Mouse (Mus musculus): Measurements from ENCODE around the gene Slc30a7. TPM values are rescaled to one million over a fixed set of nuclear protein-coding genes. Genes with fewer than 3 reads are reported as not detected.

Slc30a7 gene
- polyA plus RNA-seq (2012; rRNA removed) = 18.7 and 23.9 TPM in 2 replicates

DNA sequence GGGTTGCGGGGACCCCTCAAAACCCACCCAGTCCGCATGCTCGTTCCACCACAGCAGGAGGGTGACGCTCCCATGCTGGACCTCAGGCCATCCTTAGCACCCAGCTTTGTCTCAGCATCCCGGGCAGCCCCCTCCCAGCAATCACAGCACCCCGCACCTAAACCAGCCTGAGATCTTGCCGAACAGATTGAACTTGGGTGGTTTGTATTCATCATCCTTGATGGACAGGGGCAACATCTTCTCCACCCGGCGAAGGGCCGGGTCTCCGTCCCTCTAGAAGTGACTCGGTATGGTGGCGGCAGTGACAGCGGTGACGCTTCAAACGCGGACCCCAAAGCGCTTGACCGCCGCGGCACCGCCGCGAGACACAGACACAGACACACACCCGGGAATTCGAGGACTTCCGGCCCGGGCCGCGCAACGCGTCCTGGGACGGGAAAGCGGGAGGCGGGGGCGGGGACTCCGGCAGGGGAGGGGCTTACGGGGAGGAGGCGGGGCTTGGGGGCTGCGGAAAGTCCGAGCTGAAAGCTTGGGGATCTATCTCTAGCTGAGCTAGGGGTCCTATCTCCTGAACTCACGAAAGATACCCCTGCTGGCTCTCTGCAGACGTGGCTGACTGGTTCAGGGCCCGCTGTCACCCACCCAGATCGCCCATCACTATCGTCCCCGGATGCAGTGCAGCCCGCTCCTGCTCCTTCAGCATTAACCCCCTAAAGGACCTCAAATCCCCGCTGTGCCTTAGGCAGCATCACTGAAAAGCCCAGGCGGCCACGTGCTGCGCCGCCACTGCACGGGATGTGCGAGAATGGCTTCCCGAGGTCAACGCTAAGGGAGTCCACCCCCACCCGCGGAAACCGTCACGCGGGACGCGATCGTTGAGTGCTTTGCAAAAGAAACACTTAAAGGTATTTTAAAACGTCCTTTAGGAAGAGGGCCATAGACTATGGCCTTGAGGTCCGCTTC is at the start of gene Slc30a7, which contains the start of gene Extl2:
Gene Slc30a7 (minus strand): TSS at position 429 of the 963 bp plus-strand sequence.
Gene Extl2 (plus strand): TSS at position 485 of the 963 bp plus-strand sequence.
- no peak for DNase-seq (ENCODE audit: low read depth)

DNA sequence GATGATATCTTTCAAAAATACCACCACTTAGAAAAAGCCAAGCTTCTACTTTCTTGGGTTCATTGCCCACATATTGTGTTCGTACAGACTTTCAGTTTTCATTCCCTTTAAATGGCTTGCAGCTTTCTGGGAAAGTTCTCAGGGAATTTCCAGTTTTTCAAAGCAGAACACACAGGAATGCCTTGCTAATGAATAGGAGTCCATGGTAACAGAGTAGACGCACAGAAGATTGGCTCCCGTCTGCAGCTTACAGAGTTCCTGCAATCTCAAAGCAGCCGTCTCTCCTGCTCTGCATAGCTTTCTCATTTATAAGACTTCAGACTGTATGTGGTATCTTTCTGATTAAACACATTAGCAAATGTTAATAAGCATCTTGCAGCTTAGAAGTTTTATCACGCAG is 39.8 kb upstream of the Slc30a7 start:
- no peak for DNase-seq (ENCODE audit: low read depth)

DNA sequence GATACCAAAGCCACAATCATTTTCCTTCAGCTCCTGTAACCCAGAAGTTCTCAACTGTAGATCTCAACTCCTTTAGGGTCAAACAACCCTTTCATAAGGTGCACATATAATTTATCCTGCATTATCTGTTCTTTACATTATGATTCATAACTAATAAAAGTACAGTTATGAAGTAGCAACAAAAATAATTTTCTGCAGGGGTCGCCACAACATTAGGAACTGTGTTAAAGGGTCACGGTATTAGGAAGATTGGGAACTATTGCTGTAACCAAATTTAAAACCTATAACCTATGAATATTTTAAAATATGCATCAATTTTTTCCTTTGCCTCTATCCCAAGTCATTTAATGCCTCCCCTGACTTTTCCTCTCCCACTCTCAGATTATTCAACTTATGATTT is 38.8 kb upstream of the Slc30a7 start:
- no peak for DNase-seq (ENCODE audit: low read depth)

DNA sequence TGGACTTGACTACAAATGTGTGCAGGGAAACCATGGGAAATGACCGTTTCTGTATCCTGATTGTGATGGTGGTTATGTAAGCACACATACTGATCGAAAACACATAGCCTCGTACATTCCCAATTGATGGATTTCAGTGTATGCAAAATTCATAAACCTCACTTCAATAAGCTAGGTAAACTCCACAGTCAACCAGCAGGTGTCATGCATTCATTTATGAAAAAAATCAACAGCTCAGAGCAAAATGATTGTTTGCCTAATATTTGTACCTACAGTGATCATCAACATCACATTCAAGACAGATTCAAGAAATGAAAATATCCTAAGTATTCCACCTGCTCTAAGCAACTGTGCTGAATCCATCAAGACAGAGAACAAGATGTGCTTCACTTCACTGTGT is 33.6 kb upstream of the Slc30a7 start:
- no peak for DNase-seq (ENCODE audit: low read depth)

DNA sequence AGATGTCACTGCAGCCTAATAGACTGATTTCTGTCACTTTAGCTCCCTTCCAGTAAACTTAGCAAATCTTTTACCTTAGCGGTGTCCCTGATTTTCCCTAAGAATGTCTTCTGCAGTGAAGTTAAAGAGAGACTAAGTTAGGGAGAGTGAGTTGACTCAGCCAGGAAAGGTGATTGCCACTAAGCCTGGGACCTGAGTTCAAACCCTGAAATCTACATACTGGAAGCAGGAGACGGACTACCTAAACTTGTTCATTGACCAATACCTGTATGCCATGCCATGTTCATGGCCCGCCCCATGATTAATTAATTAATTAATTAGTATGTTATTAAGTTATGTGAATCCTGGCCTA is 26.6 kb upstream of the Slc30a7 start:
- DNase-seq (ENCODE audit: low read depth) = no peak

DNA sequence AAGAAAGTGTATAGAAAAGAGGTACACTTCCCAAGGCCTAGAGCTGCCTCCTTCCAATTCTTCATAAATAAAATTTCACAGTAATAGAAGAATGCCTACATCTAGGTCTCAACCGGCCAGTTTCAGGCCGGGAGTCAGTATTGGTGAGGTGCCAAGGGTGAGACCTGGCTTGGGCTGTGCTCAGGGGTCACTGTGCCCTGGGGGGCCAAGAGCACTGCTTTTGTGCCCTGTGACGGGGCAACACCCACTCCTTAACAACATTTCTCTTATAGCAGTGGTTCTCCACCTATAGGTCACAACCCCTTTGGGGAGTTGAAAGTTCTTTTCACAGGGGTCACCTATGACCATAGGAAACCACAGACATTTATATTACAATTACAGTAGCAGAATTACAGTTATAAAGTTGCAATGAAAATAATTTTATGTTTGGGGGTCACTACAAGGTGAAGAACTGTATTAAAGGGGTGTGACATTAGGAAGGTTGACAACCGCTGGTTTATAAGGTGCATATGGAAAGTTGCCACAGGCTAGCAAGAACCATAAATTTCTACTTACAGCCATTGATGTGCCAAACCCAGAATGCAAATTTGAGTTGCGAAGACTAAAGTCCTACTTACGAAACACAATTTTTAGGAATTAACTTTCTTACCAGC is 26.1 kb upstream of the Slc30a7 start:
- no peak for DNase-seq (ENCODE audit: low read depth)

DNA sequence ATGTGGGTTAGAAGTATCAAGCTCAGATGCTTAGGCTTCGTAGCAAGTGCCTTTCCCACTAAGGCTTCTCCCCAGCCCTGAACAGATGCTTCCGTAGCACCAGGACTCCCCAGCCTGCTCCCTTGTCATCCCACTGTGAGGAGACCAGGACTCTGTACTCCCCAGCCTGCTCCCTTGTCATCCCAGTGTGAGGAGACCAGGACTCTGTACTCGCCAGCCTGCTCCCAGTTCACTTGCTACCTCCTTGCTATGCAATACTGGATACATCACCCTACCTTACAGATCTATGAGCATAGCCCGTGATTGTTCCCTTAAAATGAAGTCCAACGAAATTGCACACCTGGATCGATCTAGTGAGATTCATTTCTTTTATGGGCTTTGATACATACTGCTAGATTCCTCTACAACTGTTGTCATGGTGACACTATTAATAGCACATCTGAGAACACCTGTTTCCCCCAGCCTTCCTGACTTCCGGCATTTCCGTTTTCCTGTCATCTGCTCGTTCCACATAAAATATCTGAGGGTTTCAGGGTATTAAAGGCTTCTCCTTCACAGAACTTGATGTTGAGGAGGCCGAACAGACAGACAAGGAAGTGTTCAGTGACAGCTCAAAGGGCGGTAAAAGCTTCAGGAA is 23.1 kb upstream of the Slc30a7 start:
- DNase-seq (ENCODE audit: low read depth) = no peak

DNA sequence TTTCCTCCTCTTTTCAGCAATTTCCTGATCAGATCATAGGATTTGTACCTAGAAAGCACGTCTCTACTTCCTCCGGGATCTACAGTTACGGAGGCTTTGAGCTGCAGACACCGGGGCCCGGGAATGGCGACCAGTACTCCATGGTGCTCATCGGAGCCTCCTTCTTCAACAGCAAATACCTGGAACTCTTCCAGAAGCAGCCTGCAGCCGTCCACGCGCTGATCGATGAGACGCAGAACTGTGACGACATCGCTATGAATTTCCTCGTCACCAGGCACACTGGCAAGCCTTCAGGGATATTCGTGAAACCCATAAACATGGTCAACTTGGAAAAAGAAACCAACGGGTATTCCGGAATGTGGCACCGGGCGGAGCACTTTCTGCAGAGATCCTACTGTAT is 19.8 kb upstream of the Slc30a7 start:
- DNase-seq (ENCODE audit: low read depth) = no peak

DNA sequence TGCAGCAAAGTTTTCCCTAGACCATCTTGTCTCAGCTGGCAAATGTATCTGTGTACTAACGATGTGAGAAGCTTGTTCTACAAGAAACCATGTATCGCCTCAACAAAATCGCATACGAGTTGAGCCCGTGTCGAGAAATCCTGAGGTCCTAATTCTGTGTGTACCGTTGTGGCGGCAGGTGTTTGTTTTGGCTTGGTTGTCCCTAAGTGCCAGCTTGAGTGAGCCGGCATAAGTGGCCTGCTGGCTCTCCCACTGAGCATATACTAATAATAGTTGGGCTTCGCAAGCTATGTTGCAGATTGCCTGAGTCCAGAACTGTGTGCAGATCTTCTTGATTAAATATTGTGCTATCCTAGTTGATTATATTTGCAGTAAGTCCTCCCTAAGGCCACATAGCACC is 18.5 kb upstream of the Slc30a7 start:
- no peak for DNase-seq (ENCODE audit: low read depth)

DNA sequence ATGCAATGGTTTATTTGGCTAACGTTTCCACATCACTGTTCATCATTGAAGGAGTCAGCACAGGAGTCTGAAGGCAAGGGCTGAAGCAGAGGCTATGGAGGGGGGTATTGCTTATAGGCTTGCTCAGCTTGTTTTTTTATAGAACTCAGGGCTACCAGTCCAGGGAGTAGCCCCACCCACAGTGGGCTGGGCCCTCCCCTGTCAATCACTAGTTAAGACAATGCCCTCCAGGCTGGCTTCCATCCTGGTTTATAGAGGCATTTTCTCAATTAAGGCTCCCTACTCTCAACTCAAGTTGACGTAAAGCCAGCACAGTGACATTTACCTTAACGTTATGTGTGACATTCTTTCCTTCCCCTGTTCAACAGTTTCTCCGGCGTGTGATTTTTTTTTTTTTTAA is 17.5 kb upstream of the Slc30a7 start:
- DNase-seq (ENCODE audit: low read depth) = no peak

DNA sequence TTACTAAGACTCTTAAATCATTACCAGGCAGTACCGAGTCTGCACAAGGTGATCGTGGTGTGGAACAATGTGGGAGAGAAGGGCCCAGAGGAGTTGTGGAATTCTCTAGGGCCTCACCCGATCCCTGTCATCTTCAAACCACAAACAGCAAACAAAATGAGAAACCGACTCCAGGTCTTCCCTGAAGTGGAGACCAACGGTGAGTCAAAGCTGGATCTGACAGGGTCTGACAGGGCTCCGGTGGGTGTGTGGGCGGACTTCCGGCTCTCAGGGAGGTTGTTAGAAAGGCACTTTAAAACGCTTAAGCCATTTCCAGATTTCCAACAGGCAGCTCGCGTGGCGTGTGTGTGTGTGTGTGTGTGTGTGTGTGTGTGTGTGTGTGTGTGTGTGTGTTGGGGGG is 17.0 kb upstream of the Slc30a7 start:
- no peak for DNase-seq (ENCODE audit: low read depth)

DNA sequence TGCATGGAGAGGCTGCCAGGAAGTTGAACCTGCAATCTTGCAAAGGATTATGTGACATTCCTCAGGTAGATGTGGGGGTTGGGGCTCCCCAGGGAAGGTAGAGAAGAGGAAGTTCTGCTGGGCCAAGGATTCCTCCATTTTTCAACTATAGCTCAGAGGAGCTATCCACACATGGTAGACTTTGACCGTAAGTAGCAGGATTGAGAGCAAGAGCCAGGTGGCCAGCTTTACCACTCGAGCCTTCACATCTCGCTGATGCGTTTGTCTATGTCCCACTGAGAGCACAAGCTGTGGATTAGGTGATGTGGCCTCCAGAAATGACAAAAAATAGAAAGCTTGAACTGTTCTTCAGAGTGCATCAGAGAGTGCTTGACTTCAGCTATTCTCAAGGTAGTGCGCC is 11.9 kb upstream of the Slc30a7 start:
- DNase-seq (ENCODE audit: low read depth) = no peak

DNA sequence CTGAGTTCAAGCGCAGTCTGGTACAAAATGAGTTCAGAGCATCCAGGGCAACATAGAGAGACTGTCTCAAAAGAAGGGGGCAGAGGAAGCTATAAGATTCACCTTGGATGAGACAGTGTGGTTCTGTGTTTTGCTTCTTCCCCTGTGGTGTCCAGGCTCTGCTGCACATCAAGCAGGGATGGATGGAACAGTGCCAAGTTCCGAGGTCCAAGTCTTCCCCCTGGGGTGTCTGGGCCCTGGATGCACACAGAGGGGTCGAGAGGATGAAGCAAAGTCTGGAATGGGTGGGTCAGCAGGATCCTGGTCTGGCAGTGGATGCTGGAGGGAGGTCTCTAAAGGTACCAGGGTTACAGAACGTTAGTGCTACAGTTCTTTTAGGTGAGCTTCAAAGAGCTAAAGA is 11.4 kb upstream of the Slc30a7 start:
- no peak for DNase-seq (ENCODE audit: low read depth)

DNA sequence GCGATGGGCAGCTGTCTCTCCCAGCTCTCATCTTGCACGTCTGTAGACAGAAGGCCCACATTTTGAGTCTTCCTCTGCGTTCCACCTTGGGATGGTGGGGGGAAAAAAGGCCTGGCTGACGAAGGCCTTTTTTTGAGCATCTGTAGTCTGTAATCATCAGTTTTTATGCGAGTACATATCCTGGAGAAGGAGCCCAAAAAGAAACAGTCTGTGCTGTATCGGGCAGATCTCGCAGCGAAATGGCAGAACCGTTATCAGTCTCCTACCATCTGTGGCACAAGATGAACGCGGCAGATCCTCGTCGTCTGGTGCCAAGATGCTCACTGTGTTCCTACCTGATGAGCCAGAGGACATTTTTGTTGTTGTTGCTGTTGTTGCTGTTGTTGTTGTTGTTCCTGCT is 8.9 kb upstream of the Slc30a7 start:
- DNase-seq (ENCODE audit: low read depth) = no peak

DNA sequence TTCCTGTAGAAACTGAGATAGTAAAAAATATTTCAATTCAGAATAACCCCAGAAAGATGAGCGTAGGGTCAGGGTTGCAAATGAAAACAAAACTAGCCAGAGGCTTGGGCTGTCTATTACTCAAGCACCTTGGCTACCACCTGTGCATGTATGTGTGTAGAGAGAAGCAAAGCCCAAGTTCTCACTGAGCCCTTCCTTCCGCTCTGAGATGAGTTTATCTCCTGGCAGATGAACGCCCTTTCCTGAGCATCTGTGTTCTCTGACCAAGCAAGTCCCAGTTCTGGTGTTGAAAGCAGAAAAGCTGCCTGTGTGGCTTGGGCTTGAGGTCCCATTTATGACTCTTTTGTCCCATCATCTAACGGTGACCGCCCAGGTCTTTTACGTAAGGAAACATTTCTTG is 7.7 kb upstream of the Slc30a7 start:
- DNase-seq (ENCODE audit: low read depth) = no peak

DNA sequence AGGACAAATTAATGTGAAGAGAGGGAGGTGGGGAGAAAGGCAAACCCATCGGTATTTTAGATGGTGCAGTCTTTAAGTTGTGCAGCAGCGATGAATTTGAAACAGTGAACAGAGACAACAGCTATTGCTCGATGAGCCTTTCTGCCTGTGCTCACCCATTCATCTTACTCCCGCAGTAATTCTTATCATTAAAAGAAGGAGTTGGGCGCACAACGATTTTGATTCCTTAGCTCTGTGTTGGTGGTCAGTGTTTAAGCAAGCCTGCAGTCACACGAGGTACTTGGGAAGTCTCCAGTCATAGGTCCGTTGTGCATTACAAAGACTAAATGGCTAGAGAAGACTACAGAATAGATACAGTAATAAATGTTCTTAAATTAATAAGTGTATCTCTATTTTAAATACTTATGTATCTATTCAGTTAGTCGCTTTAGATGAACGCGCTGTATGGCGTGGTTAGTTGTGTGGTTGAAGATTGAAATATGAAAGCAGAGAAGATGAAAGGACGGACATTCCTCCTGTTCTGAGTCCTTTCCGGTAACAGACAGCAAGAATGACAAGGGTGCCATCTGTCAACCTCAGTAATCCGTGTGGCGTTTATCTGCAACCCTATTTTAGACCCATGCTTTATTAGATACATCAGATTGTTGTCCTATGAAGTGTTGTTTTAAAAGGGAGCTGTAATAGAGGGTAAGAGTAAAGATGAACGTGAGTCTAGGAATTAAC is 2.6 kb upstream of the Slc30a7 start:
- no peak for DNase-seq (ENCODE audit: low read depth)

DNA sequence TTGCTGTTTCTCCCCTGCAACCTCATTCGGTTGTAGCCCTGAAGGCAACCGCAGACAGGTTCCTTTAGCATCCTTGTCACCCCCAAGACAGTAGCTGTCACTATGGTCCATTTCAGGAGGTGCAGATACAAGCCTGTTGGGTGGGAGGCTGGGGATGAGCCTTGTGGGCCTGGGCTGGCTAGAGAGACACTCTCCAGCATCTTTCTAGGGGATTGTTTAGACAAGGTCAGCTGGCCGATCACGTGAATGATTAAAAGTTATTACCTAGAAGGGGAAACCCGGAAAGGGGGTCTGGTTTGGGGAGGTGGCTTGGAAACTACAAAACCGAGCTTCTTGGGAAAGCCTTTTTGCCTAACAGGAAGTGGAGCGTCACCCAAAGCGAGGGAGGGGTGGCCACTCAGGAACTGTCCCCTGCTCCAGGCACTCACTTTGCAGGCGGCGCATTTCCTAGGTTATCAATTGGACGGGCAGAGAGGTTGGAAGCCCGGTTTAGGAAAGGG is 785 bp upstream of the Slc30a7 start:
- DNase-seq (ENCODE audit: low read depth) = peak; percentile 23

DNA sequence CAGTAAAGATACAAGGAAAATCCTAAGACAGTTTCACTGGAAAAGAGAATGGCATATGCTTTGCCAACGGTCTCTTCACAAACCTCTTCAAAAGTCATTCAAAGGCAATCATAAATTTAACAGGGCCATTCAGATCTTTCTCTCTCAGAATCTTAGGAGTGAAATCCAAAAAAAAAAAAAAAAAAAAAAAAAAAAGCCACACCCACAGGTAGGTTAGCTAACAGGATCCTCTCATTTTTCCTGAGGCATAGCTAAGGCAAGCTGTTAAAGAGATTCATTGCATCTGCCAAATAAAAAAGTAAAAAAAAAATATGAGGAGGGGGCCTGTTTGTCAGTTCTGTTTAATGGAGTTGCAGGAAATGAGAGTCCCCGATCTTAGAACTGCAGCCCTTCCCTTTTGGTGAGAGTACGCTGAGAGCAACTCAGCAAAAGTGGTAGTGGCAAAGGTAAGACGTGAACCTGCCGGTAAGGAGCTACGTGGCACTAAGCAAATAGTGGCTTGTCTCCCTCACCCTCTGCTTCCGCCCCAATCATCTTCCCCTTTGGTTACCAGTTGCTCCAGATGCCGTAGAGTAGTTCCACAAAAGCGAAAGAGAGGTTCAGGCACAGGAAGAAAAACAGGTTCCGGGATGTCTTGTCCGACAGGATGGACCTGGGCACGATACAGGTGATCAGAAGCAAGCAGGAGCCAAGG is 775 bp downstream of the Slc30a7 start:
- DNase-seq (ENCODE audit: low read depth) = peak; percentile 22

DNA sequence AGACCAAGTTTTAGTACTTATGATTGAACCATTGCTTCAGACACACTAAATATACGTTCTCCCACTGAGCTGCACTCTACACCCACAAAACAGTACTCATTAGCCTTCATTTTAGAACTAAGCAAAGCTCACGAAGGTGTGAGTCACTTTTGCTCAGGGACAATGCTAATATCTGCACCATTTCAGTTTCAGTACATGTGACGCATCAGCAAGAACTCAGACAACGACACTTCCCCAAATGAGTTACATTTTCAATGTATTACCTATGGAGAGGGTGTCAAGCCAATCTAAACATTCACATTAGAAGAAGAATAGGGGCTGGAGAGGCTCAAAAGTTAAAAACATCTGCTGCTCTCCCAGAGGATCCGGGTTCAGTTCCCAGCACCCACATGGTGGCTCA is 10.3 kb downstream of the Slc30a7 start:
- no peak for DNase-seq (ENCODE audit: low read depth)

DNA sequence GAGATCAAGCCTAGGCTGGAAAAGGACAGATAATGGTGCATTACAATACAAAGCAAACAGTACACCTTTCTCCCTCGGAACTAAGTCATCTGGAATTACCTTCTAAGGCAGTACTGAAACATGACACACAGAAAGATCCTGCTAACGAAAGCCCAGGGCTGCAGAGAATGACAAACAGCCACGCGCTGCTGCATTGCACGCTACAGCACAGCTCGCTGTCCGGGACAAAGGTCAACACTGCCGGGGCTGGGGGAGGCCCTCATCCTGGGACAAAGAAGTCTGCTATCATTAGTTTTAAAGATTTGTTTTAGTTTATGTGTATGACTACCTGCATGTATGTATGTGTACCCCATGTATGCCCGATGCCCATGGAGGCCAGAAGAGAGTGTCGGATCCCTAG is 14.2 kb downstream of the Slc30a7 start:
- DNase-seq (ENCODE audit: low read depth) = no peak

DNA sequence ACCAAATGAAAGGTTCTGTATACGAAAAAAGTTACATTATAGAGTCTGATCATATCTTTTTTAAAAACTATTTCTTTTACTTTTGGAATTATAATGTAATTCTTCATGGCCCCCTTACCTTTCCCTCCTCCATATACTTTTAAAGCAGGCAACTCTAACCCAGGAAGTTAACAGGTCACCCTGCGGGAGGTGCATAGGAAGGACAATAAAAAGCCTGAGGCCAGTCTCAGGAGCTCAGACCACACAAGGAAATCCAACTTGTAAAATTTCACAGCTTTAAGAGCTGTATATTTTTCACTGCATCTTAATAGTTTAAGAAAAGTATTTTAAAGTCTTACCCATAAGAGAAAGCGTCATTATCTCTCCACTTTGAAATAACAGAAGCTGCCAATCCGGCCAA is 14.6 kb downstream of the Slc30a7 start:
- no peak for DNase-seq (ENCODE audit: low read depth)
